Mouse (Mus musculus) CH12.LX (cell line): ENCODE measurements around the gene Crybb1.

ENCODE experiments used
- CTCF ChIP-seq, 2 experiments: IDR thresholded peaks in 1 of 2; conservative IDR thresholded peaks in 1 of 2; 2 replicates each; pipeline ENCODE4 v1.5.1; 2011 to 2012; ENCODE audit warnings: low read depth in 2 of 2, low read length in 2 of 2, improper control_type of control experiment in 1 of 2, inconsistent platforms in 1 of 2, mild to moderate bottlenecking in 1 of 2, moderate library complexity in 1 of 2
- ETS1 ChIP-seq: conservative IDR thresholded peaks from 2 replicates; pipeline ENCODE4 v1.6.1; 2012; ENCODE audit warnings: low read depth, mild to moderate bottlenecking, inconsistent platforms, low read length, improper control_type of control experiment, moderate library complexity
- POLR2A ChIP-seq: IDR thresholded peaks from 2 replicates; pipeline ENCODE4 v1.6.1; 2011; ENCODE audit warnings: low read depth, mild to moderate bottlenecking, improper control_type of control experiment, low read length
- SIN3A ChIP-seq: IDR thresholded peaks from 2 replicates; pipeline ENCODE4 v1.6.1; 2012; ENCODE audit warnings: low read length, improper control_type of control experiment, inconsistent platforms
- USF1 ChIP-seq: IDR thresholded peaks from 2 replicates; pipeline ENCODE4 v1.6.1; 2014; ENCODE audit warnings: low read depth, mild to moderate bottlenecking, inconsistent platforms, low read length, improper control_type of control experiment

GRCm38 (mm10) chr5:112265110-112265509 is 9.5 kb downstream of the Crybb1 start:
- TF ChIP-seq POLR2A (no peak), USF1 (no peak), SIN3A (no peak), ETS1 (no peak; the same call in 1 of the 2 replicates), CTCF (conservative IDR thresholded peaks at IDR 0.05 in 1 of 2, IDR thresholded peaks at IDR 0.05 in 1 of 2; ENCODE audit: low read depth in 2 of 2, low read length in 2 of 2) (no peak)
